ENCODE assay signal across 19 mouse cellular contexts in the genomic region with DNA sequence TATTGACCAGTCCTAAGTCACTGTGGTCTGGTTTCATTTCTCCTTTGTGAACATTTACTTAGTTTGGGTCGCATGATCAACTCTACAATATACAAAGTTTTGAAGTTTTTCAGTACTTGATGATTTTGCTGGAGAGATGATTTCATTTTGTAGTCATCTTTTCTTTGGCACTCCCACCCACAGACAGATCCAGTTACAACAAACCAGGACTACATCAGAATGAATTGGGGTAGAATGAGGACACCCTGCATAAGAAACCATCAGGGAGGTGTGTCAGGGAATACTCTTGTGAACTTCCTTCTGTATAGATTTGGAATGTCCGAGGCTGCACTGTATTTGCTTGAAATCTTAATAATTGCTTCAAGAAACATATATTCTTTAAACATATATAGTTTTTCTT.
"Had no signal": no experiment of that assay in that cellular context is flagged by ENCODE, and none has a peak within 500 bp of the region (broad histone marks: within the 10 kb centered on the region; RNA-seq: fewer than 3 reads in every experiment).

No protein-coding gene starts in this region.

- DNase-seq: lung, adult 18-20 months; lung, embryonic 14.5 days; lung, postnatal 10 days; lung, postnatal 4 days; midbrain, embryonic 14.5 days; retina, postnatal 1 day; right cerebral cortex, adult 18-20 months; right cerebral cortex, postnatal 25 days; right cerebral cortex, postnatal 4 days; thymus, adult 2 months; thymus, postnatal 25 days; thymus, postnatal 4 days had no signal

- H3K27ac ChIP-seq: liver, embryonic 15.5 days; midbrain, embryonic 10.5 days; midbrain, embryonic 12.5 days; neural tube, embryonic 12.5 days; stomach, embryonic 15.5 days; stomach, postnatal 0 days had no signal

- H3K9me3 ChIP-seq: liver, embryonic 15.5 days; midbrain, embryonic 10.5 days; midbrain, embryonic 12.5 days; neural tube, embryonic 12.5 days; stomach, embryonic 15.5 days had no signal

- H3K4me2 ChIP-seq: liver, embryonic 15.5 days; lung, embryonic 14.5 days; midbrain, embryonic 12.5 days; neural tube, embryonic 12.5 days; stomach, embryonic 15.5 days had no signal

- H3K4me3 ChIP-seq: liver, embryonic 15.5 days; midbrain, embryonic 10.5 days; midbrain, embryonic 12.5 days; neural tube, embryonic 12.5 days; stomach, embryonic 15.5 days had no signal

- H3K9ac ChIP-seq: liver, embryonic 15.5 days; lung, embryonic 14.5 days; midbrain, embryonic 12.5 days; neural tube, embryonic 12.5 days; stomach, embryonic 15.5 days had no signal

- H3K4me1 ChIP-seq: liver, embryonic 15.5 days; midbrain, embryonic 10.5 days; midbrain, embryonic 12.5 days; neural tube, embryonic 12.5 days; stomach, embryonic 15.5 days had no signal

- ATAC-seq: midbrain, embryonic 16.5 days had no signal

- H3K36me3 ChIP-seq: liver, embryonic 15.5 days; midbrain, embryonic 10.5 days; midbrain, embryonic 12.5 days; neural tube, embryonic 12.5 days; stomach, embryonic 15.5 days had no signal

- H3K27me3 ChIP-seq: liver, embryonic 15.5 days; midbrain, embryonic 12.5 days; neural tube, embryonic 12.5 days; stomach, embryonic 15.5 days had no signal
